Mouse (Mus musculus): ENCODE data around the gene Stx1b. TPM values are rescaled to one million over a fixed set of nuclear protein-coding genes. Genes with fewer than 3 reads are reported as not detected.

The Stx1b gene
- total and polyA plus RNA-seq, 2 experiments, result 0.55 to 7.9 TPM

GRCm38 (mm10) chr7:127768997-127769593 is 55.3 kb downstream of the Stx1b start:
- peak; percentile 98 for DNase-seq (ENCODE audit: extremely low read depth, low read depth, low spot score)
- H3K79me2 ChIP-seq (ENCODE audit: control insufficient read depth, insufficient read depth, low read length), result no peaks in the 10 kb centered on the region; the same call in 1 of the 2 replicates
- WGBS, result 1% methylated on average over 16 of the region's 16 CpGs
- peak overlapping the region; percentile 63 for H3K9ac ChIP-seq (ENCODE audit: low read depth, low read length)
- H3K4me1 ChIP-seq (ENCODE audit: control insufficient read depth, insufficient read depth, low read length), result peaks cover 12% of the 10 kb centered on the region
- peak overlapping the region; percentile 84 for H3K27ac ChIP-seq (replicated peaks; ENCODE audit: insufficient read depth, low read depth, low read length)
- H3K36me3 ChIP-seq (ENCODE audit: control insufficient read depth, insufficient read depth, low read length), result no peaks in the 10 kb centered on the region
- TF ChIP-seq CTCF (IDR thresholded peaks at IDR 0.05; ENCODE audit: low read depth, low read length) (no peak), POLR2A (IDR thresholded peaks at IDR 0.05; ENCODE audit: extremely low read depth, insufficient read depth, low read length) (no peak)
- peak overlapping the region; percentile 96 for H3K4me3 ChIP-seq (ENCODE audit: insufficient read depth, low read depth, low read length)
- no peaks in the 10 kb centered on the region for H3K27me3 ChIP-seq (ENCODE audit: control insufficient read depth, insufficient read depth, low read length)

- no peak overlapping the region for H3K27ac ChIP-seq (replicated peaks; ENCODE audit: insufficient read depth, low read depth, low read length)
- no peaks in the 10 kb centered on the region for H3K27me3 ChIP-seq (ENCODE audit: control insufficient read depth, insufficient read depth, low read length)
- no peak for DNase-seq (ENCODE audit: extremely low read depth, low read depth, low spot score)
- peaks cover 1% of the 10 kb centered on the region; the same call in 1 of the 2 replicates for H3K36me3 ChIP-seq (ENCODE audit: control insufficient read depth, insufficient read depth, low read length)
- TF ChIP-seq POLR2A (IDR thresholded peaks at IDR 0.05; ENCODE audit: extremely low read depth, insufficient read depth, low read length), result no peak
- TF ChIP-seq CTCF (IDR thresholded peaks at IDR 0.05; ENCODE audit: low read depth, low read length), result peak; percentile 50
- no peak overlapping the region for H3K4me3 ChIP-seq (ENCODE audit: insufficient read depth, low read depth, low read length)
- WGBS, result 66% methylated on average over 13 of the region's 13 CpGs
- H3K4me1 ChIP-seq (ENCODE audit: control insufficient read depth, insufficient read depth, low read length), result peaks cover 10% of the 10 kb centered on the region
- H3K79me2 ChIP-seq (ENCODE audit: control insufficient read depth, insufficient read depth, low read length), result no peaks in the 10 kb centered on the region; the same call in 1 of the 2 replicates
- no peak overlapping the region for H3K9ac ChIP-seq (ENCODE audit: low read depth, low read length)
These were observed 55.9 kb downstream of the Stx1b start for GRCm38 (mm10) chr7:127768346-127768996.

GRCm38 (mm10) chr7:127767671-127768345 is 56.5 kb downstream of the Stx1b start:
- H3K4me3 ChIP-seq (ENCODE audit: insufficient read depth, low read depth, low read length), result no peak overlapping the region
- no peak overlapping the region for H3K9ac ChIP-seq (ENCODE audit: low read depth, low read length)
- no peaks in the 10 kb centered on the region; the same call in 1 of the 2 replicates for H3K79me2 ChIP-seq (ENCODE audit: control insufficient read depth, insufficient read depth, low read length)
- TF ChIP-seq CTCF (IDR thresholded peaks at IDR 0.05; ENCODE audit: low read depth, low read length) (no peak), POLR2A (IDR thresholded peaks at IDR 0.05; ENCODE audit: extremely low read depth, insufficient read depth, low read length) (no peak)
- WGBS, result 96% methylated on average over 19 of the region's 19 CpGs
- H3K36me3 ChIP-seq (ENCODE audit: control insufficient read depth, insufficient read depth, low read length), result peaks cover 5% of the 10 kb centered on the region; the same call in 1 of the 2 replicates
- peaks cover 10% of the 10 kb centered on the region for H3K4me1 ChIP-seq (ENCODE audit: control insufficient read depth, insufficient read depth, low read length)
- no peaks in the 10 kb centered on the region for H3K27me3 ChIP-seq (ENCODE audit: control insufficient read depth, insufficient read depth, low read length)
- H3K27ac ChIP-seq (replicated peaks; ENCODE audit: insufficient read depth, low read depth, low read length), result no peak overlapping the region
- DNase-seq (ENCODE audit: extremely low read depth, low read depth, low spot score), result no peak

- TF ChIP-seq CTCF (IDR thresholded peaks at IDR 0.05; ENCODE audit: low read depth, low read length) (no peak), POLR2A (IDR thresholded peaks at IDR 0.05; ENCODE audit: extremely low read depth, insufficient read depth, low read length) (no peak)
- no peaks in the 10 kb centered on the region for H3K27me3 ChIP-seq (ENCODE audit: control insufficient read depth, insufficient read depth, low read length)
- no peak overlapping the region for H3K27ac ChIP-seq (replicated peaks; ENCODE audit: insufficient read depth, low read depth, low read length)
- H3K36me3 ChIP-seq (ENCODE audit: control insufficient read depth, insufficient read depth, low read length), result peaks cover 5% of the 10 kb centered on the region; the same call in 1 of the 2 replicates
- H3K4me1 ChIP-seq (ENCODE audit: control insufficient read depth, insufficient read depth, low read length), result peaks cover 10% of the 10 kb centered on the region
- no peak for DNase-seq (ENCODE audit: extremely low read depth, low read depth, low spot score)
- H3K9ac ChIP-seq (ENCODE audit: low read depth, low read length), result no peak overlapping the region
- WGBS, result 83% methylated on average over 17 of the region's 17 CpGs
- no peak overlapping the region for H3K4me3 ChIP-seq (ENCODE audit: insufficient read depth, low read depth, low read length)
- no peaks in the 10 kb centered on the region; the same call in 1 of the 2 replicates for H3K79me2 ChIP-seq (ENCODE audit: control insufficient read depth, insufficient read depth, low read length)
These were observed 57.3 kb downstream of the Stx1b start for GRCm38 (mm10) chr7:127766851-127767609.

- TF ChIP-seq POLR2A (IDR thresholded peaks at IDR 0.05; ENCODE audit: extremely low read depth, insufficient read depth, low read length), result no peak
- no peak for TF ChIP-seq CTCF (IDR thresholded peaks at IDR 0.05; ENCODE audit: low read depth, low read length)
- Histone ChIP-seq H3K79me2 (ENCODE audit: control insufficient read depth, insufficient read depth, low read length) (no peaks in the 10 kb centered on the region; the same call in 1 of the 2 replicates), H3K9ac (ENCODE audit: low read depth, low read length) (no peak overlapping the region), H3K4me3 (ENCODE audit: insufficient read depth, low read depth, low read length) (no peak overlapping the region), H3K4me1 (ENCODE audit: control insufficient read depth, insufficient read depth, low read length) (peaks cover 5% of the 10 kb centered on the region), H3K27me3 (ENCODE audit: control insufficient read depth, insufficient read depth, low read length) (no peaks in the 10 kb centered on the region), H3K36me3 (ENCODE audit: control insufficient read depth, insufficient read depth, low read length) (peaks cover 5% of the 10 kb centered on the region; the same call in 1 of the 2 replicates), H3K27ac (replicated peaks; ENCODE audit: insufficient read depth, low read depth, low read length) (no peak overlapping the region)
- DNase-seq (ENCODE audit: extremely low read depth, low read depth, low spot score), result no peak
- WGBS, result 34% methylated on average over 2 of the region's 2 CpGs
These were observed 58.6 kb downstream of the Stx1b start for GRCm38 (mm10) chr7:127765756-127766155.

Measured in liver, adult 2 months (tissue).